Mouse (Mus musculus): Measurements from ENCODE around the gene Kdm6b. TPM values are rescaled to one million over a fixed set of nuclear protein-coding genes. Genes with fewer than 3 reads are reported as not detected.

Kdm6b gene
- total RNA-seq (2021) = 10 to 100 TPM; 48.3 to 49.7 TPM

GRCm38 (mm10) chr11:69413221-69414181 is at the start of gene Kdm6b:
Gene Kdm6b, minus strand, starts transcription at chr11:69413675.
- peak; percentile 26 for DNase-seq

- DNase-seq = no peak
Measured at GRCm38 (mm10) chr11:69461568-69461967, 48.1 kb upstream of the Kdm6b start.

GRCm38 (mm10) chr11:69459883-69460282 is 46.4 kb upstream of the Kdm6b start:
- DNase-seq = no peak

GRCm38 (mm10) chr11:69457006-69457579 is 43.6 kb upstream of the Kdm6b start:
- peak; percentile 52 for DNase-seq

GRCm38 (mm10) chr11:69452114-69452867 is 38.8 kb upstream of the Kdm6b start:
- DNase-seq = peak; percentile 61

- no peak for DNase-seq
Measured at GRCm38 (mm10) chr11:69447299-69447698, 33.8 kb upstream of the Kdm6b start.

- peak; percentile 36 for DNase-seq
Measured at GRCm38 (mm10) chr11:69443328-69443727, 29.9 kb upstream of the Kdm6b start.

GRCm38 (mm10) chr11:69437291-69437690 is 23.8 kb upstream of the Kdm6b start:
- no peak for DNase-seq

- no peak for DNase-seq
Measured at GRCm38 (mm10) chr11:69433189-69433588, 19.7 kb upstream of the Kdm6b start.

GRCm38 (mm10) chr11:69432640-69432982 is 19.1 kb upstream of the Kdm6b start:
- no peak for DNase-seq

- peak; percentile 77 for DNase-seq
Measured at GRCm38 (mm10) chr11:69431829-69432639, 18.6 kb upstream of the Kdm6b start.

GRCm38 (mm10) chr11:69430631-69431030 is 17.2 kb upstream of the Kdm6b start:
- DNase-seq = no peak

- no peak for DNase-seq
Measured at GRCm38 (mm10) chr11:69429313-69429712, 15.8 kb upstream of the Kdm6b start.

- peak; percentile 46 for DNase-seq
Measured at GRCm38 (mm10) chr11:69428751-69429150, 15.3 kb upstream of the Kdm6b start.

- no peak for DNase-seq
Measured at GRCm38 (mm10) chr11:69426246-69426645, 12.8 kb upstream of the Kdm6b start.

GRCm38 (mm10) chr11:69423885-69424284 is 10.4 kb upstream of the Kdm6b start:
- DNase-seq = no peak

- DNase-seq = no peak
Measured at GRCm38 (mm10) chr11:69422842-69423241, 9.4 kb upstream of the Kdm6b start.

- no peak for DNase-seq
Measured at GRCm38 (mm10) chr11:69421131-69421977, 7.9 kb upstream of the Kdm6b start.

- no peak for DNase-seq
Measured at GRCm38 (mm10) chr11:69420554-69421000, 7.1 kb upstream of the Kdm6b start.

- peak; percentile 65 for DNase-seq
Measured at GRCm38 (mm10) chr11:69419813-69420553, 6.5 kb upstream of the Kdm6b start.

Measured in heart, postnatal 4 days (tissue).